Mouse (Mus musculus) left cerebral cortex, postnatal 25 days (tissue): Measurements from ENCODE around the gene Nox4. TPM values are rescaled to one million over a fixed set of nuclear protein-coding genes. Genes with fewer than 3 reads are reported as not detected.

Experiments
- DNase-seq, 2 experiments: peaks; one replicate each; pipeline ENCODE4 v3.0.0; 2022; ENCODE audit warnings: low spot score in 2 of 2, mixed read lengths in 1 of 2
- intact Hi-C: fragments of 180-260 bp; cut with DNase I; formaldehyde crosslinking; loops from one replicate; pipeline ENCODE4 v1.15.1; 2025
- total RNA-seq, 2 experiments: library from RNA; stranded (reverse); gene quantifications; 2 replicates each; pipeline ENCODE4 v1.2.3; 2021

Nox4 gene
- under 1 TPM in 1 of 2 experiments, not detected in 1; 0.21 TPM for total RNA-seq

- intact Hi-C loops: no loop called here
Observed at GRCm38 (mm10) chr7:87245856-87246579, at the start of gene Nox4. TSS of gene Nox4 (plus strand) at chr7:87246096.

GRCm38 (mm10) chr7:87204751-87205150 lies 41.1 kb upstream of the Nox4 start:
- intact Hi-C loops: no loop called here
- no peak for DNase-seq

More at GRCm38 (mm10) chr7:87245856-87246579, at the start of gene Nox4:
- DNase-seq: no peak

- no peak for DNase-seq
- intact Hi-C loops: no loop called here
Observed at GRCm38 (mm10) chr7:87221712-87222111, 24.2 kb upstream of the Nox4 start.

GRCm38 (mm10) chr7:87222751-87223150 lies 23.1 kb upstream of the Nox4 start:
- DNase-seq: no peak
- intact Hi-C loops: no loop called here

GRCm38 (mm10) chr7:87225617-87226016 lies 20.3 kb upstream of the Nox4 start:
- intact Hi-C loops: no loop called here
- DNase-seq: no peak

GRCm38 (mm10) chr7:87227051-87227948 lies 18.6 kb upstream of the Nox4 start:
- intact Hi-C loops: no loop called here
- DNase-seq: no peak

- no peak for DNase-seq
- intact Hi-C loops: no loop called here
Observed at GRCm38 (mm10) chr7:87229502-87229901, 16.4 kb upstream of the Nox4 start.

GRCm38 (mm10) chr7:87241139-87241538 lies 4.8 kb upstream of the Nox4 start:
- no peak for DNase-seq
- intact Hi-C loops: no loop called here

- DNase-seq: no peak
- intact Hi-C loops: no loop called here
Observed at GRCm38 (mm10) chr7:87246580-87246934, 661 bp downstream of the Nox4 start.

GRCm38 (mm10) chr7:87246940-87247339 lies 1.0 kb downstream of the Nox4 start:
- intact Hi-C loops: no loop called here
- no peak for DNase-seq

GRCm38 (mm10) chr7:87247926-87248325 lies 2.0 kb downstream of the Nox4 start:
- DNase-seq: no peak
- intact Hi-C loops: no loop called here

GRCm38 (mm10) chr7:87252071-87252470 lies 6.2 kb downstream of the Nox4 start:
- intact Hi-C loops: no loop called here

GRCm38 (mm10) chr7:87277225-87277624 lies 31.3 kb downstream of the Nox4 start:
- peak; percentile 46 to 55 for DNase-seq
- intact Hi-C loops: no loop called here

More at GRCm38 (mm10) chr7:87252071-87252470, 6.2 kb downstream of the Nox4 start:
- no peak for DNase-seq

GRCm38 (mm10) chr7:87303726-87304315 lies 57.9 kb downstream of the Nox4 start:
- no peak for DNase-seq
- intact Hi-C loops: no loop called here

- intact Hi-C loops: no loop called here
- no peak for DNase-seq
Observed at GRCm38 (mm10) chr7:87321571-87321970, 75.7 kb downstream of the Nox4 start.

- intact Hi-C loops: no loop called here
- DNase-seq: no peak
Observed at GRCm38 (mm10) chr7:87322085-87322484, 76.2 kb downstream of the Nox4 start.

- DNase-seq: peak in 1 of 2 experiments; percentile 3
- intact Hi-C loops: no loop called here
Observed at GRCm38 (mm10) chr7:87330782-87331558, 85.1 kb downstream of the Nox4 start.

GRCm38 (mm10) chr7:87345598-87345997 lies 99.7 kb downstream of the Nox4 start:
- intact Hi-C loops: no loop called here

GRCm38 (mm10) chr7:87352818-87353217 lies 106.9 kb downstream of the Nox4 start:
- intact Hi-C loops: no loop called here
- DNase-seq: no peak

More at GRCm38 (mm10) chr7:87345598-87345997, 99.7 kb downstream of the Nox4 start:
- no peak for DNase-seq

GRCm38 (mm10) chr7:87367834-87368233 lies 121.9 kb downstream of the Nox4 start:
- no peak for DNase-seq
- intact Hi-C loops: no loop called here
